Mouse (Mus musculus) liver, adult 2 months (tissue): ENCODE measurements around the gene Myh1. TPM values are rescaled to one million over a fixed set of nuclear protein-coding genes. Genes with fewer than 3 reads are reported as not detected.

Experiments used
- DNase-seq: peaks from one replicate; pipeline ENCODE4 v3.0.0-alpha.2; 2011; ENCODE audit warnings: low read depth, low spot score; ENCODE audit errors: extremely low read depth
- H3K27ac ChIP-seq: fragments of 200-500 bp; replicated peaks from 2 replicates; pipeline ENCODE4 v1.5.1; 2012; ENCODE audit warnings: low read depth, mild to moderate bottlenecking, control low read depth, inconsistent platforms, low read length; ENCODE audit not compliant: insufficient read depth
- H3K27me3 ChIP-seq: fragments of 200-500 bp; 2 replicates; pipeline ENCODE4 v1.6.1; 2012; ENCODE audit warnings: mild to moderate bottlenecking, moderate library complexity, low read length, inconsistent platforms; ENCODE audit not compliant: control insufficient read depth, insufficient read depth
- H3K36me3 ChIP-seq: fragments of 200-500 bp; 2 replicates; pipeline ENCODE4 v1.6.1; 2012; ENCODE audit warnings: low read length, inconsistent platforms; ENCODE audit not compliant: control insufficient read depth, insufficient read depth
- H3K4me1 ChIP-seq: fragments of 200-500 bp; 2 replicates; pipeline ENCODE4 v1.6.1; 2011; ENCODE audit warnings: low read length; ENCODE audit not compliant: control insufficient read depth, insufficient read depth
- H3K4me3 ChIP-seq: fragments of 200-500 bp; 2 replicates; pipeline ENCODE4 v1.5.1; 2011; ENCODE audit warnings: low read depth, mild to moderate bottlenecking, control low read depth, low read length, moderate library complexity; ENCODE audit not compliant: insufficient read depth
- H3K79me2 ChIP-seq: fragments of 200-500 bp; 2 replicates; pipeline ENCODE4 v1.6.1; 2012; ENCODE audit warnings: inconsistent platforms, mild to moderate bottlenecking, low read length, moderate library complexity; ENCODE audit not compliant: control insufficient read depth, insufficient read depth
- H3K9ac ChIP-seq: fragments of 200-500 bp; 2 replicates; pipeline ENCODE4 v1.6.1; 2012; ENCODE audit warnings: low read depth, mild to moderate bottlenecking, control low read depth, inconsistent platforms, low read length
- CTCF ChIP-seq: fragments of 200-500 bp; IDR thresholded peaks from 2 replicates; pipeline ENCODE4 v1.5.1; 2011; ENCODE audit warnings: low read depth, low read length, control low read depth
- POLR2A ChIP-seq: fragments of 200-500 bp; IDR thresholded peaks from 2 replicates; pipeline ENCODE4 v1.6.1; 2011; ENCODE audit warnings: low read length, control low read depth; ENCODE audit not compliant: insufficient read depth; ENCODE audit errors: extremely low read depth
- WGBS: fragments of 180-500 bp; shearing (Covaris S2); methylation state at CpG from one replicate; pipeline ENCODE4 v1.1.7; 2018; 5-methylcytosine and 5-hydroxymethylcytosine counted together
- polyA plus RNA-seq: library from polyadenylated mRNA; depleted of rRNA; stranded (reverse); fragments of >200 nt; gene quantifications from 2 replicates; pipeline ENCODE4 v1.2.3, GENCODE M21; 2012; rRNA removed
- total RNA-seq: library from RNA; depleted of rRNA; stranded (reverse); fragments of >200 nt; gene quantifications from 2 replicates; pipeline ENCODE4 v1.2.3, GENCODE M21; 2014; rRNA removed

Myh1 gene
- total and polyA plus RNA-seq, 2 experiments, result 3.2 TPM; not detected in 1

DNA sequence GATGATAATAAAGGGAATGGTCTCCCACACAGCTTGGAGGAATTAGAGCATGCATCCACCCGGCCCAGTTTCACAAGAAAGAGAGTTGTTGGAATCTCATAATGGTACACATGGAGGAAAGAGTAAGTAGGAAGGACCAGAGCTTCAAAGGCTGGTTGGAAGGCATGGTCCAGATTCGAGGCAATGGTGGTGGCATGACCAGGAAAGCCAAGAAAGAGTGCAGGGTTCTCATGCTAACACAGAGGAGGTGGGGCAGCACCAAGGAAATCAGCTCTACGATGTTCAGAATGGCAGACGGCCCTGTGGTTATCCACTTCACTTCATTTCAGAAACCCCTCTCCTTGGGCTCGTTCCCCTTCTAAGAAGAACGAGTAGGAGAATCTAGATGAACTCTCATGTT lies 61.1 kb downstream of the Myh1 start:
- WGBS, result 73% methylated on average over 6 of the region's 6 CpGs
- Histone ChIP-seq H3K79me2 (no peaks in the 10 kb centered on the region), H3K27ac (no peak overlapping the region), H3K4me1 (no peaks in the 10 kb centered on the region), H3K9ac (no peak overlapping the region), H3K4me3 (no peak overlapping the region), H3K27me3 (no peaks in the 10 kb centered on the region), H3K36me3 (no peaks in the 10 kb centered on the region)
- no peak for DNase-seq
- TF ChIP-seq POLR2A (no peak), CTCF (no peak)

Other genes with a start within 250 kb of the Myh1 start
- gene Tmem238l, start 243.4 kb upstream of the Myh1 start, total RNA-seq, result not detected in 2 replicates
- not detected in 2 replicates for gene Tmem238l, start 243.4 kb upstream of the Myh1 start, polyA plus RNA-seq
- gene Tmem220, start 174.9 kb upstream of the Myh1 start, total RNA-seq, result 6.6 and 8.7 TPM in 2 replicates
- gene Tmem220, start 174.9 kb upstream of the Myh1 start, polyA plus RNA-seq, result 9.5 and 9.9 TPM in 2 replicates
- gene Adprm, start 147.5 kb upstream of the Myh1 start, total RNA-seq, result 25.2 and 36.5 TPM in 2 replicates
- gene Adprm, start 147.5 kb upstream of the Myh1 start, polyA plus RNA-seq, result 10.8 and 14.0 TPM in 2 replicates
- gene Sco1, start 147.4 kb upstream of the Myh1 start, total RNA-seq, result 10.5 and 11.5 TPM in 2 replicates
- gene Sco1, start 147.4 kb upstream of the Myh1 start, polyA plus RNA-seq, result 4.8 and 5.5 TPM in 2 replicates
- not detected in 2 replicates for gene Myh3, start 121.8 kb upstream of the Myh1 start, total RNA-seq
- gene Myh3, start 121.8 kb upstream of the Myh1 start, polyA plus RNA-seq, result not detected in 2 replicates
- 3.0 TPM in 1 of 2 replicates, not detected in the other for gene Myh2, start 29.0 kb upstream of the Myh1 start, total RNA-seq
- gene Myh2, start 29.0 kb upstream of the Myh1 start, polyA plus RNA-seq, result not detected in 2 replicates
- 1.9 TPM in 1 of 2 replicates, not detected in the other for gene Myh4, start 38.0 kb downstream of the Myh1 start, total RNA-seq
- not detected in 2 replicates for gene Myh4, start 38.0 kb downstream of the Myh1 start, polyA plus RNA-seq
- gene Myh8, start 77.1 kb downstream of the Myh1 start, total RNA-seq, result not detected in 2 replicates
- gene Myh8, start 77.1 kb downstream of the Myh1 start, polyA plus RNA-seq, result not detected in 2 replicates
- not detected in 2 replicates for gene Myh13, start 121.6 kb downstream of the Myh1 start, total RNA-seq
- not detected in 2 replicates for gene Myh13, start 121.6 kb downstream of the Myh1 start, polyA plus RNA-seq